Mouse (Mus musculus) kidney, embryonic 14.5 days (tissue): ENCODE measurements around the gene Morn5. TPM values are rescaled to one million over a fixed set of nuclear protein-coding genes. Genes with fewer than 3 reads are reported as not detected.

ENCODE experiments used
- ATAC-seq: fragments of 200-750 bp; cut with Nextera tagmentation; 2 replicates; pipeline ENCODE4 v1.8.0; 2017; ENCODE audit warnings: moderate number of reproducible peaks, mild to moderate bottlenecking, moderate TSS enrichment, moderate library complexity; ENCODE audit not compliant: low FRiP score, low TSS enrichment
- H3K27ac ChIP-seq: fragments of 300-500 bp; sonication (generic); 2 replicates; pipeline ENCODE4 v1.5.1; 2014; ENCODE audit warnings: low read depth, mild to moderate bottlenecking, low read length, moderate library complexity, mixed read lengths
- H3K27me3 ChIP-seq: fragments of 300-500 bp; sonication (generic); 2 replicates; pipeline ENCODE4 v1.6.1; 2014; ENCODE audit warnings: mild to moderate bottlenecking, low read length; ENCODE audit not compliant: control insufficient read depth, insufficient read depth
- H3K36me3 ChIP-seq: fragments of 300-500 bp; sonication (generic); 2 replicates; pipeline ENCODE4 v1.6.1; 2014; ENCODE audit warnings: low read length, mixed read lengths; ENCODE audit not compliant: control insufficient read depth, insufficient read depth
- H3K4me1 ChIP-seq: fragments of 300-500 bp; sonication (generic); 2 replicates; pipeline ENCODE4 v1.6.1; 2014; ENCODE audit warnings: low read length, mixed read lengths; ENCODE audit not compliant: control insufficient read depth, insufficient read depth
- H3K4me2 ChIP-seq: fragments of 300-500 bp; sonication (generic); replicated peaks from 2 replicates; pipeline ENCODE4 v1.6.1; 2014; ENCODE audit warnings: low read depth, mild to moderate bottlenecking, low read length
- H3K4me3 ChIP-seq: fragments of 300-500 bp; sonication (generic); 2 replicates; pipeline ENCODE4 v1.5.1; 2014; ENCODE audit warnings: mild to moderate bottlenecking, low read length
- H3K9ac ChIP-seq: fragments of 300-500 bp; sonication (generic); 2 replicates; pipeline ENCODE4 v1.6.1; 2014; ENCODE audit warnings: low read depth, mild to moderate bottlenecking, low read length, moderate library complexity
- H3K9me3 ChIP-seq: fragments of 300-500 bp; sonication (generic); 2 replicates; pipeline ENCODE4 v1.6.1; 2016; ENCODE audit warnings: low read length; ENCODE audit not compliant: control insufficient read depth
- WGBS: fragments of 180-500 bp; shearing (Covaris S2); extraction: QIAGEN DNeasy Blood & Tissue Kit; methylation state at CpG from one replicate; pipeline ENCODE4 v1.1.7; 2014; 5-methylcytosine and 5-hydroxymethylcytosine counted together
- polyA plus RNA-seq: library from polyadenylated mRNA; unstranded; fragments of >200 nt; fragmentation: Nextera tagmentation; extraction: Ambion mirVana; gene quantifications from 2 replicates; pipeline ENCODE4 v1.2.1, GENCODE M21; 2014

The Morn5 gene
- polyA plus RNA-seq, 1 experiment from 2014 or later, result not detected

DNA sequence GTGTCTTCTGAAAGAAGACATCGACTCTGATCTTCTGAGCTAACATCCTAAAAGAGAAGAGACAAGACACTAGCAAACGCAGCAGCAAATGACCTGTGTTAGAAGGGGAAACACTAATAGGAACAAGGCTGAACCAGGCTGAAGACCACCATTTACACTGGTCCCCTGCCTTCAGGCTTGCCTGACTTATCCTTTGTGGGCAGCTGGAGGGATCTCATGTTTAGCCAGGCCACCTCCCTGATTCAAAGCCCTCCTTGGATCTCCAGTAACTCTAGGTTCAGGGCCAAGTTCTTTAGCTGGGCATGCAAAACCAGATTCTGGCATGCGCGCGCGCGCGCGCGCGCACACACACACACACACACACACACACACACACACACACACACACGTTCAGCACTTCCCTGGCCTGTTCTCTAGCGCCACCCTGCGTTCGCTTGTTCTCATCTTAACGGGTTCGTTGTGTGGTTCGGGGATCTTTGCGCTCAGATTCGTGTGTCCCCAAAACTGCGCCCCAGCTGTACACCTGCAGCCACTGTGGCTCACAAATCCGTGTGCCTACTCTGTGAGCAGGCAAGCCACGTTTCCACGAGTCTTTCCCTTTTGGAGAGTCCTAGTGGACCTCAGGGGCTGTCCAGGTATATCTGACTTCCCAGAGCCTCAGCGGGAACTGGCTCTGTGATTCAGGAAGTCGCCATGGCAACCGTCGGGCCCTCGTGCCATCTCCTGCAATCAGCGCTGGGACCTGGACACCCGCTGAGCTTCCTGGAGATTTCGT lies 27.7 kb upstream of the Morn5 start:
- no peak overlapping the region for H3K27ac ChIP-seq
- 12% methylated on average over 32 of the region's 32 CpGs for WGBS

DNA sequence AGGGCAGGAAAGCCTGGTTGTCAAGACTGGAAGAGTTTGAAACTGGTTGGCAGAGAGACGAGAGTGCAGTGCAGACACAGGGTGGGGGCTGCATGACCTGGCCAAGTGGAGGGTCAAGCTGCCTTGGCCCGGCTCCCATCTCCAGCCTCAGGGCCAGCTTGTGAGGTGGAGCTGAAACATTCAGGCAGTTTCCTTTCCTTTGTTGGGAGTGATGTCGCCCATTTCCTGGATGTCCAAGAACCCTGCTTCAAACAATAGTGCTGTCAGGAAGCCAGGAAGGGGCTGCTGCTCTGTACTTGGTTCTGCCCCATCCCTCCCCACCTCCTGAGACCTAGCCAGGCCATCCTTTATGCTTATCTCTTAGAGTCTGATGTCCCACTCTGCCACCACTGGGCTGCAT lies 26.0 kb upstream of the Morn5 start:
- Histone ChIP-seq H3K4me2 (no peak overlapping the region), H3K4me3 (no peak overlapping the region), H3K36me3 (no peaks in the 10 kb centered on the region), H3K9me3 (no peaks in the 10 kb centered on the region), H3K9ac (no peak overlapping the region), H3K4me1 (0 out of 2 replicates have a peak, but pooled peaks cover 3% of the 10 kb centered on the region), H3K27me3 (no peaks in the 10 kb centered on the region; the same call in 1 of the 2 replicates), H3K27ac (no peak overlapping the region)
- 57% methylated on average over 3 of the region's 3 CpGs for WGBS
- no peak for ATAC-seq

More for the DNA sequence above, 27.7 kb upstream of the Morn5 start:
- H3K9ac ChIP-seq, result 0 out of 2 replicates have a peak overlapping the region, but pooled peaks have one; percentile 28
- no peaks in the 10 kb centered on the region; the same call in 1 of the 2 replicates for H3K27me3 ChIP-seq
- peak; percentile 68 for ATAC-seq
- H3K4me2 ChIP-seq, result peak overlapping the region; percentile 59
- peak overlapping the region; percentile 30 for H3K4me3 ChIP-seq
- H3K4me1 ChIP-seq, result 0 out of 2 replicates have a peak, but pooled peaks cover 3% of the 10 kb centered on the region
- no peaks in the 10 kb centered on the region for H3K36me3 ChIP-seq
- H3K9me3 ChIP-seq, result no peaks in the 10 kb centered on the region

DNA sequence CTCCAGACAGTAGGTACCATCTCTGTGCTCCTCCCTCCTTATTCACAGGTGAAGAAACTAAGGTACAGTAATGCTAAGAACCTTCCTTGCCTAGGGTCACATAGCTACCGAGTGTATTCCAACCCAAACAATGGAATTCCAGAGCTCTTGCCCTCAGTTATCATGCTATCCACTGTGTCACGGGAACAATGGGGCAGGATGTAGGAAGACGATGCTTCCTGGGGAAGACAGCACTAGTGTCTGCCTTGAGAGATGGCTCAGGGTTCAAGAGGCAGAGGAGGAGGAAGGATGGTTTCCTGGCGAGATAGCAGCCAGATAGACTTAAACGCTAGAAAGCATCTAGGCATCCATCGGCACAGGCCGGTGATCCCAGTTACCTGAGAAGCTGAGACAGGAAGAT lies 16.4 kb upstream of the Morn5 start:
- no peaks in the 10 kb centered on the region for H3K27me3 ChIP-seq
- H3K9me3 ChIP-seq, result no peaks in the 10 kb centered on the region
- H3K4me1 ChIP-seq, result 0 out of 2 replicates have a peak, but pooled peaks cover 2% of the 10 kb centered on the region
- 83% methylated on average over 7 of the region's 7 CpGs for WGBS
- H3K36me3 ChIP-seq, result peaks cover 20% of the 10 kb centered on the region
- ATAC-seq, result no peak
- no peak overlapping the region for H3K27ac ChIP-seq
- H3K4me2 ChIP-seq, result no peak overlapping the region
- no peak overlapping the region for H3K9ac ChIP-seq
- H3K4me3 ChIP-seq, result no peak overlapping the region

DNA sequence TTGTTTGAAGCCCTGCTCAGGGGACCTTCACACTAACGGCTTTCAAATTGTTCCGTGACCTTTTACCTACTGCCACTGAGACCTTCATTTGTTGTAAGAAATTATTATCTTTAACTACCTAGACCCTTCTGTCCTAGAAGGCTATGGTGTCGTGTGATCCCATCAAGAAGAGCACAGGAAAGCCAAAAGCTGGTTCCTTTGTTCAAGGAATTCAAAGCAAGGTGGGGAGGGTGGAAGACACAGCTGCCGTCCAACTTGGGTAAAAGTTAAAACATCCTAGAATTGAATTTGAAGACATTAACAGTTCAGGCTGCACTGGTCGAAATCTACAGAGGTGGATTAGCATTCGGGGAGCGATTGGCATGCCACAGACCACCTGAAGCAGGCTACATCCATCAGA lies 15.3 kb upstream of the Morn5 start:
- H3K36me3 ChIP-seq, result peaks cover 30% of the 10 kb centered on the region
- no peak overlapping the region for H3K9ac ChIP-seq
- H3K9me3 ChIP-seq, result no peaks in the 10 kb centered on the region
- 0 out of 2 replicates have a peak, but pooled peaks cover 2% of the 10 kb centered on the region for H3K4me1 ChIP-seq
- no peak for ATAC-seq
- WGBS, result 79% methylated on average over 7 of the region's 7 CpGs
- no peaks in the 10 kb centered on the region for H3K27me3 ChIP-seq
- no peak overlapping the region for H3K4me2 ChIP-seq
- no peak overlapping the region for H3K4me3 ChIP-seq
- H3K27ac ChIP-seq, result no peak overlapping the region

DNA sequence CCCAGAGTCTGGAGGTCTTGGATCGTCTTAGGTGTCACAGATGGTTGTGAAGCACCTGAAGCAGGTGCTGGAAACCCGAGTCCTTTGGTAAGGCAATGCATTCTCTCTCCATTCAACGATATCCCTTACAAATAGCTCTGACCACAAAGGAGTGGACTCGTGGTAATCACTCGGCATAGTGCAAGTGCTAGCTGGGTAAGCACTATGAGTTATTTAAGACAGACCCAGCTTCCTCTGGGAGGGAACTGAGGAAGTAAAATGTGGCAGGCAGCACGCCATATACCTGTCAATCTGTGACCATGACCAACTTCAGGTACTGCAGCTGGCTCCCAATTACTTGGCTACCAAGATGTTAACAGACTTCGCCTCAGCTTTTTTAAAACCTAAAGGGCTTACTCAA lies 14.4 kb upstream of the Morn5 start:
- H3K4me3 ChIP-seq, result no peak overlapping the region
- peaks cover 37% of the 10 kb centered on the region for H3K36me3 ChIP-seq
- no peak overlapping the region; the same call in 1 of the 2 replicates for H3K27ac ChIP-seq
- H3K27me3 ChIP-seq, result no peaks in the 10 kb centered on the region
- H3K9me3 ChIP-seq, result no peaks in the 10 kb centered on the region
- ATAC-seq, result no peak
- 78% methylated on average over 7 of the region's 7 CpGs for WGBS
- 0 out of 2 replicates have a peak, but pooled peaks cover 2% of the 10 kb centered on the region for H3K4me1 ChIP-seq
- H3K4me2 ChIP-seq, result no peak overlapping the region
- no peak overlapping the region for H3K9ac ChIP-seq

DNA sequence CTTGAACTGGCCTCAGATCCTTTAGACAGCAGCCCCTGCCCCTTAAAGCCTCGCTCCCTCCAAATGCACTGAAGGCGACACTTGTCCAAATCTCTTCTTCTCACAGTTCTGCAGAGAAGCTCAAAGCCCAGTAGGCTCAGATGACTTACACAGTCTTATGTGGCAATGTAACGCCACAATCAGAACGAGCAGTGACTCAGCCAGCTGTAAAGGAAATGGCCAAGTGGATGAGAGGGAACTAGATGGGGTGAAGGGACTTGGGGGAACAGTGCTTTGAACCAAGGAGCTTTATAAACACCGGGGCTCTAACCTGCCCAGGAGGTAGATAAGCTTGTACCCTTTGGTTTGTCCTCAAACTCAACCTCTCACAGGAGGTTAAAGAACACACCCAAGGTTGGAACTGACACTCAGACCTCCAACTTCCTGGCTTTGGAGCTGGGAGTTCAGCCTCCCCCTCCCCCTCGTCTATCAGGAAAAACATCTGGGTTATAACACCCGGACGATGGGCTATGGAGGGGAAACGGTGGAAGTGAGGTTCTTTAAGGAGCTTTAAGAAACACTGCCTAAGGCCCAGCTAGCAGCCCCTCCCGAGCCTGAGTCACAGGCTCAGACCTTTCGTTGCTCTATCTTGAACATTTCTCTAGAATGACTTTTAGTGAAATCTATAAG lies 13.7 kb upstream of the Morn5 start:
- no peak overlapping the region for H3K9ac ChIP-seq
- no peak overlapping the region for H3K4me3 ChIP-seq
- no peak overlapping the region for H3K4me2 ChIP-seq
- H3K36me3 ChIP-seq, result peaks cover 40% of the 10 kb centered on the region
- 0 out of 2 replicates have a peak, but pooled peaks cover 2% of the 10 kb centered on the region for H3K4me1 ChIP-seq
- WGBS, result 43% methylated on average over 11 of the region's 11 CpGs
- peak; percentile 47; the same call in 1 of the 2 replicates for ATAC-seq
- peak overlapping the region; percentile 30; the same call in 1 of the 2 replicates for H3K27ac ChIP-seq
- no peaks in the 10 kb centered on the region for H3K27me3 ChIP-seq
- H3K9me3 ChIP-seq, result no peaks in the 10 kb centered on the region

DNA sequence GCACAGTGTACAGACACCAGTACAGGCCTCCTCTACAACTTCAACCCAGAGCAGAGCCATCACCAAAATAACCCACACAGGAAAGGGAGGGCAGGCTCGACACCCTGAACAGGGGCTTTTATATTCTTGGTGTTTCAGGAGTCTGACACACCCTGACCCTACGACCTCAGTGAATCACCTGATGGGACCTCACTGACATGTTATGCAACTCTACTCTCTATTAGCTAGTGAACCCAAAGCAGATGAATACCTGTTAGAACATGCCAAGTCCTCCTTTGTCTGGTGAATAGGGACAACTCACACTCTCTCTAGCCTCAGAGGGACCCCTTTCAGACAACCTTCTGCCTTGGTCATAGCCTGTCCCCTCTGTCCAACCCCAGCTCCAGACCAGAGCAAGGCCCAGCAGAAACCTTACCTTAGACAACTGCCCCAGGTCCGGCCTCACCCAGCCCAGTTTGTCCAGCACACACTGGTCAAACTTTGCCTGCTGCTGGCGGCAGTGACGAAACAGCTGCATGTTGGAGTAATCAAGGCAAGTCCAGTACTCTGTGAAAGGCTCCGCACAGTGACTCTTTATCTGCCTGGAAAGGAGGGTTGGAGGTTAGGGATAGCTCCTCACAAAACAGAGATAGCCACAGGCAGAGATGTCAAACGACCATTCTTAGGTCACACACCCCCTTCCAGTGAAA lies 9.8 kb upstream of the Morn5 start:
- Histone ChIP-seq H3K9ac (no peak overlapping the region), H3K36me3 (peaks cover 56% of the 10 kb centered on the region), H3K27me3 (no peaks in the 10 kb centered on the region), H3K4me3 (no peak overlapping the region), H3K27ac (no peak overlapping the region), H3K4me1 (0 out of 2 replicates have a peak, but pooled peaks cover 8% of the 10 kb centered on the region), H3K4me2 (no peak overlapping the region), H3K9me3 (no peaks in the 10 kb centered on the region)
- no peak for ATAC-seq
- whole genome bisulfite sequencing, result 78% methylated on average over 7 of the region's 7 CpGs

DNA sequence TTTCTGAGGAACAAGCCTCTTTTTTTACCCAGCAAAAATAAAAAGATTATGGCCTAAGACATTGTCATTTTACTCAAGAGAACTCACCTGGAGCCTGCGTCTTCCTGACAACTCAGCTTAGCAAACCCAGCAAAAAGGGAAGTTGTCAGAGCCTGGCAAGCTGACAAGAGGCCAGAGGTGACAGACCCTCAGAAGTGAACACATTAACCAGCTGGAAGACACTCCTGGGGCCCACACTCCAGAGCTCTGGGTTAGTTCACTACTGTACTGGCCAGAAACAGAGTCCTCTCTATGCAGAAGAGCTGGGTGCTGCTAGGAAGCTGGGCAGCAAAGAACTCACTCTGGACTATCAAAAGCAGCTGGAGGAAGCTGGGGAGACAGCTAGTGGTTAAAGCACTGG lies 8.4 kb upstream of the Morn5 start:
- H3K27ac ChIP-seq, result no peak overlapping the region
- 61% methylated on average over 1 of the region's 1 CpGs for WGBS
- H3K4me1 ChIP-seq, result 0 out of 2 replicates have a peak, but pooled peaks cover 8% of the 10 kb centered on the region
- no peaks in the 10 kb centered on the region for H3K9me3 ChIP-seq
- H3K4me2 ChIP-seq, result no peak overlapping the region
- ATAC-seq, result no peak
- H3K9ac ChIP-seq, result no peak overlapping the region
- no peaks in the 10 kb centered on the region for H3K27me3 ChIP-seq
- H3K4me3 ChIP-seq, result no peak overlapping the region
- H3K36me3 ChIP-seq, result peaks cover 50% of the 10 kb centered on the region
